Mouse (Mus musculus) MEL-GATA-1-ER (cell line): ENCODE measurements around the gene Serinc4.

Experiments used
- DNase-seq: peaks from one replicate; pipeline ENCODE4 v3.0.0-alpha.2; 2012; ENCODE audit warnings: low read depth; ENCODE audit errors: extremely low read depth

Serinc4 gene

GRCm38 (mm10) chr2:121448136-121448535 is 8.4 kb downstream of the Serinc4 start:
- DNase-seq: no peak

GRCm38 (mm10) chr2:121447006-121447405 is 9.6 kb downstream of the Serinc4 start:
- no peak for DNase-seq

GRCm38 (mm10) chr2:121446506-121446905 is 10.1 kb downstream of the Serinc4 start:
- no peak for DNase-seq

- DNase-seq: no peak
These were observed 11.5 kb downstream of the Serinc4 start for GRCm38 (mm10) chr2:121445117-121445516.

- DNase-seq: no peak
These were observed 12.4 kb downstream of the Serinc4 start, which contains the start of gene Ell3 for GRCm38 (mm10) chr2:121444178-121444577. Ell3 (minus strand) TSS chr2:121444278.

- no peak for DNase-seq
These were observed 13.6 kb downstream of the Serinc4 start for GRCm38 (mm10) chr2:121443068-121443349.

- no peak for DNase-seq
These were observed 14.1 kb downstream of the Serinc4 start for GRCm38 (mm10) chr2:121442259-121443067.

GRCm38 (mm10) chr2:121441800-121442199 is 14.8 kb downstream of the Serinc4 start:
- DNase-seq: no peak

GRCm38 (mm10) chr2:121440834-121441605 is 15.6 kb downstream of the Serinc4 start:
- DNase-seq: no peak

GRCm38 (mm10) chr2:121439746-121440145 is 16.8 kb downstream of the Serinc4 start:
- no peak for DNase-seq

GRCm38 (mm10) chr2:121434854-121435253 is 21.7 kb downstream of the Serinc4 start:
- DNase-seq: no peak

- DNase-seq: no peak
These were observed 30.7 kb downstream of the Serinc4 start for GRCm38 (mm10) chr2:121425890-121426289.

- DNase-seq: no peak
These were observed 33.4 kb downstream of the Serinc4 start for GRCm38 (mm10) chr2:121423166-121423565.

- no peak for DNase-seq
These were observed 38.1 kb downstream of the Serinc4 start for GRCm38 (mm10) chr2:121418476-121418875.

GRCm38 (mm10) chr2:121416356-121416755 is 40.2 kb downstream of the Serinc4 start:
- no peak for DNase-seq

- DNase-seq: no peak
These were observed 41.0 kb downstream of the Serinc4 start for GRCm38 (mm10) chr2:121415591-121415990.

GRCm38 (mm10) chr2:121415103-121415502 is 41.5 kb downstream of the Serinc4 start:
- no peak for DNase-seq

- peak; percentile 52 for DNase-seq
These were observed 42.4 kb downstream of the Serinc4 start for GRCm38 (mm10) chr2:121414139-121414685.

GRCm38 (mm10) chr2:121413387-121414042 is 43.1 kb downstream of the Serinc4 start, which contains the start of the genes Pdia3 and Catsper2:
Pdia3 (plus strand) TSS chr2:121413775.
Catsper2 (minus strand) TSS chr2:121413792.
- DNase-seq: peak; percentile 73

- peak; percentile 55 for DNase-seq
These were observed 43.7 kb downstream of the Serinc4 start for GRCm38 (mm10) chr2:121412843-121413386.

GRCm38 (mm10) chr2:121408160-121408559 is 48.4 kb downstream of the Serinc4 start:
- DNase-seq: peak; percentile 50
